Mouse (Mus musculus): ENCODE measurements around the gene Fgfr2. TPM values are rescaled to one million over a fixed set of nuclear protein-coding genes. Genes with fewer than 3 reads are reported as not detected.

The Fgfr2 gene
- total RNA-seq, 1 experiment, result 37.5 TPM

GRCm38 (mm10) chr7:132337268-132337917 is 785.8 kb downstream of the Fgfr2 start:
- Histone ChIP-seq H3K9me3 (ENCODE audit: control insufficient read depth, insufficient read depth, low read depth, low read length) (no peaks in the 10 kb centered on the region), H3K4me1 (ENCODE audit: control insufficient read depth in 2 of 2, insufficient read depth in 2 of 2, low read length in 2 of 2, poor library complexity in 1 of 2) (peaks cover 0 to 1% of the 10 kb centered on the region in 2 experiments; a peak in 1 of 4 replicates), H3K9ac (ENCODE audit: insufficient read depth, low read depth, low read length, poor library complexity, severe bottlenecking) (no peak overlapping the region), H3K4me3 (ENCODE audit: insufficient read depth in 1 of 2, low read depth in 1 of 2, low read length in 2 of 2, poor library complexity in 1 of 2, severe bottlenecking in 1 of 2) (no peak overlapping the region), H3K27ac (ENCODE audit: insufficient read depth, low read depth, low read length, poor library complexity, severe bottlenecking) (no peak overlapping the region), H3K36me3 (ENCODE audit: control insufficient read depth, insufficient read depth, low read length, poor library complexity, severe bottlenecking) (no peaks in the 10 kb centered on the region)
- in situ Hi-C loops (cut with MboI; ENCODE audit: low sequenced_read_pairs in 2 of 2, unreplicated experiment in 2 of 2), result no loop called here
- TF ChIP-seq CHD2 (IDR thresholded peaks at IDR 0.05; ENCODE audit: low read depth, low read length), result no peak
- no peak for TF ChIP-seq ZNF384 (IDR thresholded peaks at IDR 0.05; ENCODE audit: low read depth, low read length)
- no peak for TF ChIP-seq HCFC1 (IDR thresholded peaks at IDR 0.05; ENCODE audit: borderline replicate concordance, insufficient read depth, low read length)
- no peak for TF ChIP-seq ZC3H11A (IDR thresholded peaks at IDR 0.05; ENCODE audit: borderline replicate concordance, low read depth, low read length)
- no peak for TF ChIP-seq MAFK (IDR thresholded peaks at IDR 0.05; ENCODE audit: insufficient read depth, low read depth, low read length)
- no peak for DNase-seq (ENCODE audit: low read depth, low spot score)

GRCm38 (mm10) chr7:132336781-132337180 is 786.4 kb downstream of the Fgfr2 start:
- Histone ChIP-seq H3K9me3 (ENCODE audit: control insufficient read depth, insufficient read depth, low read depth, low read length) (no peaks in the 10 kb centered on the region), H3K4me3 (ENCODE audit: insufficient read depth in 1 of 2, low read depth in 1 of 2, low read length in 2 of 2, poor library complexity in 1 of 2, severe bottlenecking in 1 of 2) (no peak overlapping the region), H3K36me3 (ENCODE audit: control insufficient read depth, insufficient read depth, low read length, poor library complexity, severe bottlenecking) (no peaks in the 10 kb centered on the region), H3K27ac (ENCODE audit: insufficient read depth, low read depth, low read length, poor library complexity, severe bottlenecking) (no peak overlapping the region), H3K4me1 (ENCODE audit: control insufficient read depth in 2 of 2, insufficient read depth in 2 of 2, low read length in 2 of 2, poor library complexity in 1 of 2) (no peaks in the 10 kb centered on the region), H3K9ac (ENCODE audit: insufficient read depth, low read depth, low read length, poor library complexity, severe bottlenecking) (no peak overlapping the region)
- in situ Hi-C loops (cut with MboI; ENCODE audit: low sequenced_read_pairs in 2 of 2, unreplicated experiment in 2 of 2), result no loop called here
- TF ChIP-seq CHD2 (IDR thresholded peaks at IDR 0.05; ENCODE audit: low read depth, low read length), result no peak
- no peak for TF ChIP-seq HCFC1 (IDR thresholded peaks at IDR 0.05; ENCODE audit: borderline replicate concordance, insufficient read depth, low read length)
- no peak for TF ChIP-seq ZC3H11A (IDR thresholded peaks at IDR 0.05; ENCODE audit: borderline replicate concordance, low read depth, low read length)
- no peak for TF ChIP-seq ZNF384 (IDR thresholded peaks at IDR 0.05; ENCODE audit: low read depth, low read length)
- no peak for TF ChIP-seq MAFK (IDR thresholded peaks at IDR 0.05; ENCODE audit: insufficient read depth, low read depth, low read length)
- DNase-seq (ENCODE audit: low read depth, low spot score), result no peak

GRCm38 (mm10) chr7:132335367-132335766 is 787.8 kb downstream of the Fgfr2 start:
- in situ Hi-C loops (cut with MboI; ENCODE audit: low sequenced_read_pairs in 2 of 2, unreplicated experiment in 2 of 2), result no loop called here
- no peaks in the 10 kb centered on the region for H3K4me1 ChIP-seq (ENCODE audit: control insufficient read depth in 2 of 2, insufficient read depth in 2 of 2, low read length in 2 of 2, poor library complexity in 1 of 2)
- H3K4me3 ChIP-seq (ENCODE audit: insufficient read depth in 1 of 2, low read depth in 1 of 2, low read length in 2 of 2, poor library complexity in 1 of 2, severe bottlenecking in 1 of 2), result no peak overlapping the region
- no peak overlapping the region for H3K9ac ChIP-seq (ENCODE audit: insufficient read depth, low read depth, low read length, poor library complexity, severe bottlenecking)
- no peak overlapping the region for H3K27ac ChIP-seq (ENCODE audit: insufficient read depth, low read depth, low read length, poor library complexity, severe bottlenecking)
- no peaks in the 10 kb centered on the region for H3K36me3 ChIP-seq (ENCODE audit: control insufficient read depth, insufficient read depth, low read length, poor library complexity, severe bottlenecking)
- DNase-seq (ENCODE audit: low read depth, low spot score), result no peak
- TF ChIP-seq ZNF384 (IDR thresholded peaks at IDR 0.05; ENCODE audit: low read depth, low read length) (no peak), CHD2 (IDR thresholded peaks at IDR 0.05; ENCODE audit: low read depth, low read length) (no peak), ZC3H11A (IDR thresholded peaks at IDR 0.05; ENCODE audit: borderline replicate concordance, low read depth, low read length) (no peak), MAFK (IDR thresholded peaks at IDR 0.05; ENCODE audit: insufficient read depth, low read depth, low read length) (no peak), HCFC1 (IDR thresholded peaks at IDR 0.05; ENCODE audit: borderline replicate concordance, insufficient read depth, low read length) (no peak)
- H3K9me3 ChIP-seq (ENCODE audit: control insufficient read depth, insufficient read depth, low read depth, low read length), result no peaks in the 10 kb centered on the region

GRCm38 (mm10) chr7:132333078-132333477 is 790.1 kb downstream of the Fgfr2 start:
- Histone ChIP-seq H3K27ac (ENCODE audit: insufficient read depth, low read depth, low read length, poor library complexity, severe bottlenecking) (no peak overlapping the region), H3K36me3 (ENCODE audit: control insufficient read depth, insufficient read depth, low read length, poor library complexity, severe bottlenecking) (no peaks in the 10 kb centered on the region), H3K9me3 (ENCODE audit: control insufficient read depth, insufficient read depth, low read depth, low read length) (no peaks in the 10 kb centered on the region), H3K9ac (ENCODE audit: insufficient read depth, low read depth, low read length, poor library complexity, severe bottlenecking) (no peak overlapping the region), H3K4me1 (ENCODE audit: control insufficient read depth in 2 of 2, insufficient read depth in 2 of 2, low read length in 2 of 2, poor library complexity in 1 of 2) (no peaks in the 10 kb centered on the region), H3K4me3 (ENCODE audit: insufficient read depth in 1 of 2, low read depth in 1 of 2, low read length in 2 of 2, poor library complexity in 1 of 2, severe bottlenecking in 1 of 2) (no peak overlapping the region)
- in situ Hi-C loops (cut with MboI; ENCODE audit: low sequenced_read_pairs in 2 of 2, unreplicated experiment in 2 of 2), result no loop called here
- TF ChIP-seq HCFC1 (IDR thresholded peaks at IDR 0.05; ENCODE audit: borderline replicate concordance, insufficient read depth, low read length), result no peak
- TF ChIP-seq ZNF384 (IDR thresholded peaks at IDR 0.05; ENCODE audit: low read depth, low read length), result no peak
- TF ChIP-seq CHD2 (IDR thresholded peaks at IDR 0.05; ENCODE audit: low read depth, low read length), result no peak
- no peak for TF ChIP-seq MAFK (IDR thresholded peaks at IDR 0.05; ENCODE audit: insufficient read depth, low read depth, low read length)
- no peak for TF ChIP-seq ZC3H11A (IDR thresholded peaks at IDR 0.05; ENCODE audit: borderline replicate concordance, low read depth, low read length)
- DNase-seq (ENCODE audit: low read depth, low spot score), result no peak
